Mouse (Mus musculus) adrenal gland, postnatal 0 days (tissue): ENCODE measurements around the gene Irak4. TPM values are rescaled to one million over a fixed set of nuclear protein-coding genes. Genes with fewer than 3 reads are reported as not detected.

Source experiments
- polyA plus RNA-seq: library from polyadenylated mRNA; unstranded; fragments of >200 nt; fragmentation: Nextera tagmentation; extraction: Ambion mirVana; gene quantifications from 2 replicates; pipeline ENCODE4 v1.2.1, GENCODE M21; 2015

Gene Irak4
- polyA plus RNA-seq: 5.7 and 10.9 TPM in 2 replicates

DNA sequence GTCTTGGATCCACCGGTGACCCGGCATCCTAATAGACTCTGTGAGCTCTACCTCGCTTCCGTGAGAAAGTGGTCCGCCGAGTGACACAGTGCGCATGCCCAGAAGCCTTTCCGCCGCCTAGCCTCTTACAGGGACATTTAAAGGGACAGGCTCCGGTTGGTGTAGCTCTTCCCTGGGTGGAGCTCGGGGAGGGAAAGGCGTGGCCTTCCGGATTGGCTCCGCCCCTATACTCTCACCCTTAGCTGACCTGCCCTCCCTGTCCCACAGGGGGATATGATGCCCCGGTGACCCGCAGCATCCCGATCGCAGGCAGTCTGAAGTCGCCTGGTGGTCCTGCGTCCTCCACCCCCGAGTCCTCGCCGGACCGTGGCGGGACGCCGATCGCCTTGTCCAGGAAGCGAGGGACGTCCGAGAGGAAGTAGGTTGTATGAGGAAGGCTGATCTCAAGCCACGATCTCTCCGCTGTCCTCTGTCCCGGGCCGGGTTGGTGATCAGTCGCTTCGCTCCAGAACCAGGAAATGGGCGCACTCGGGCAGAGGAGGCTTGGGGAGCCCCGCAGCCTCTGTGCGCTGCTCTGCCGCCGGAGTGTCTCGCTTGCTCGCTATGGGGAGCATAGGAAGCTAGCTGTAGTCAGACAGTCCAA is at the start of gene Irak4, which contains the start of gene Pus7l:
Gene Irak4, plus strand, starts transcription at position 235 of the 643 bp plus-strand sequence.
Gene Pus7l, minus strand, starts transcription at position 139 of the 643 bp plus-strand sequence.

DNA sequence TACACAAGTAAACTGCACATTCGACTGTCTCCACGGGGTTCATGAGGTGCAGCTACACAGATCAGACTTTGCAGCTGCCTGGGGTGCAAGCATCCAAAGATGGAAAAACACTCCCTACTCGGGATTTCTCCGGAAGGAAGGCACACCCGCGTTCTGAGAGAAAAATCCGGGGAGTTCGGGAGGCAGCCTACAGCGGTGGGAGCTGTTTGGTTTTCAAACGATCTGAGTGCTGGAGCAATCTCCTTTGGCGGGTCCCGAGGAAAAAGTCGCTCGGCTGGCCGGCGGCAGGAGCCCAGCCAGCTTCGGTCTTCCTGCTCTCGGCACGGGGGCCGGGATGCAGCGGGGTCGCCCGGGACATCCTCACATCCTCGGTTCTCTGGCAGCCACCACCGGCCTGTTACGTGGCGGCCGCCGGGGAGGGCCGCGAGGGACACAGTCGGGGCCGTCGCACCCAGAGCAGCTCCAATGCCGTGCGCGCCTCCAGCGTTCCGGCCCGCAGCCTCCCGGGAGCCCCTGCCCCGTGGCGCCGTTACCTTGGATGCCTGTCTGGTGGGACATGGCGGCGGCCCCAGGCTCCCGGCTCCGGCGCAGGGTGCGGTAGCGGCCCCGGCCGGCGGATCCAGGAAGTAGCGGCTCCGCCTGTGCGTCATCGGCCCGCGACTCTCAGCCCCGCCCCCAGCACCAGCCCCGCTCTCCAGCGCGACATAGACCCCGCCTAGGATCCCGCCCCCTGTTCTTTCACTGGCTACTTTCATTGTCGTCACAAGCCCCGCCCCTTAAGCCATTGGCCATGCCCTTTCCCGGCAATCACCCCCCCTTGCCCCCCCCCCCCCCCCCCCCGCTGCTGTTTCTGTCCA is 46.0 kb downstream of the Irak4 start, which contains the start of gene Twf1:
Gene Twf1, minus strand, starts transcription at position 671 of the 857 bp plus-strand sequence.

DNA sequence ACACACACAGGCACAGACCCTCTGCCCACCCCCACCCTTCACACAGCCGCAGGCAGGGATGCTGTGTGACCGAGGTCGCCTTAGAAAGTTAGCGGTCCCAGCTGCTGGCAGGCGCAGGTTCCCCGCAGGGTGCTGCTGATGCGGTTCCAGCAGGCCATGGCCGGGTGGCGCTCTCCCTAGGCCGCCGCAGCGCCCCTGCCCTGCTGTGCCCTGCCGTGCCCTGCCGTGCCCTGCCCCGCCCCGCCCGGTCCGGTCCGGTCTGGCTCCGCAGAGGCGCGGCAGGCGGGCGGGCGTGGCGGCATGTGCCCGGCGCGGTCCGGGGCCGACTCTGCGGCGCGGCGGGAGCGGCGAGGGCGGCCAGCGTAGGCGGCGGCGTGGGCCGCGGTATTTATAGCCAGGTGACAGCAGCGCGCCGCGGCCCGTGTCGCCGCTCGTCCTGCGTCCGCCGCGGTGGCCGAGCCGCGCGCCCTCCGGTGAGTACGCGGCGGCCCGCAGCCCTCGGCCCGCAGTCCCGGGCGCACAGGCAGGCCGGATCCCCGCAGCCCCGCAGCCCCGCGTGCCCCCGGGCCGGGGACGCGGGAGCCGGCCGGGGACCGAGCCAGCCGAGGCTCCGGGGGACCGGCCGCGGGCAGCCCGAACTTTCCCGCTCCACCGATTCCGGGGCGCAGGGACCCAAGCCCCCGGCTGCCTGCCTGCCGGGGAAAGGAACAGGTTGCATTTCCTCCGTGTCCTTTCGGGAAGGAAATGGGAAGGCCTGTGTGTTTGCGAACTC is 85.6 kb downstream of the Irak4 start, which contains the start of gene Tmem117:
Gene Tmem117, plus strand, starts transcription at position 403 of the 772 bp plus-strand sequence.

Other genes with a start within 250 kb of the Irak4 start
- gene Adamts20, start 78.2 kb upstream of the Irak4 start, polyA plus RNA-seq: 1.4 and 1.6 TPM in 2 replicates
- gene Pus7l, start 96 bp upstream of the Irak4 start, polyA plus RNA-seq: 4.2 and 5.1 TPM in 2 replicates
- 49.0 and 81.6 TPM in 2 replicates for gene Twf1, start 46.2 kb downstream of the Irak4 start, polyA plus RNA-seq
- 2.6 and 3.4 TPM in 2 replicates for gene Tmem117, start 85.6 kb downstream of the Irak4 start, polyA plus RNA-seq